Mouse (Mus musculus) MEL (cell line): ENCODE data around the gene Slc12a6.

ENCODE experiments used
- CTCF ChIP-seq, 3 experiments: IDR thresholded peaks in 2 of 3; conservative IDR thresholded peaks in 1 of 3; 2 replicates each; pipeline ENCODE4 v1.5.1; 2011 to 2012; ENCODE audit warnings: low read length in 3 of 3, low read depth in 2 of 3, mild to moderate bottlenecking in 2 of 3, improper control_type of control experiment in 1 of 3, inconsistent platforms in 1 of 3, mixed read lengths in 1 of 3, moderate library complexity in 1 of 3; ENCODE audit not compliant: control insufficient read depth in 1 of 3, insufficient read depth in 1 of 3, poor library complexity in 1 of 3, severe bottlenecking in 1 of 3
- EP300 ChIP-seq, 2 experiments: IDR thresholded peaks; 2 replicates each; pipeline ENCODE4 v1.6.1; 2011; ENCODE audit warnings: improper control_type of control experiment in 2 of 2, low read length in 2 of 2, low read depth in 1 of 2, mild to moderate bottlenecking in 1 of 2
- ETS1 ChIP-seq: IDR thresholded peaks from 2 replicates; pipeline ENCODE4 v1.6.1; 2012; ENCODE audit warnings: low read depth, mild to moderate bottlenecking, inconsistent platforms, low read length, improper control_type of control experiment, moderate library complexity
- GABPA ChIP-seq: IDR thresholded peaks from 2 replicates; pipeline ENCODE4 v1.6.1; 2012; ENCODE audit warnings: low read depth, mild to moderate bottlenecking, inconsistent platforms, low read length, improper control_type of control experiment, moderate library complexity
- GATA1 ChIP-seq: IDR thresholded peaks from 2 replicates; pipeline ENCODE4 v1.6.1; 2011; ENCODE audit warnings: low read depth, low read length, improper control_type of control experiment
- POLR2AphosphoS5 ChIP-seq: IDR thresholded peaks from 2 replicates; pipeline ENCODE4 v1.6.1; 2012; ENCODE audit warnings: low read depth, borderline replicate concordance, mild to moderate bottlenecking, inconsistent platforms, low read length, moderate library complexity, mixed read lengths
- RAD21 ChIP-seq: IDR thresholded peaks from 2 replicates; pipeline ENCODE4 v1.6.1; 2011; ENCODE audit warnings: mild to moderate bottlenecking, low read depth, low read length, improper control_type of control experiment
- RCOR1 ChIP-seq: IDR thresholded peaks from 2 replicates; pipeline ENCODE4 v1.6.1; 2012; ENCODE audit warnings: low read depth, mild to moderate bottlenecking, inconsistent platforms, low read length, improper control_type of control experiment
- SMC3 ChIP-seq: IDR thresholded peaks from 2 replicates; pipeline ENCODE4 v1.6.1; 2011; ENCODE audit warnings: low read depth, low read length, improper control_type of control experiment
- TCF12 ChIP-seq: IDR thresholded peaks from 2 replicates; pipeline ENCODE4 v1.6.1; 2014; ENCODE audit warnings: low read depth, mild to moderate bottlenecking, inconsistent platforms, low read length, improper control_type of control experiment, moderate library complexity
- USF1 ChIP-seq: IDR thresholded peaks from 2 replicates; pipeline ENCODE4 v1.6.1; 2014; ENCODE audit warnings: low read depth, mild to moderate bottlenecking, inconsistent platforms, low read length, improper control_type of control experiment, moderate library complexity
- ZC3H11A ChIP-seq: IDR thresholded peaks from 2 replicates; pipeline ENCODE4 v1.6.1; 2012; ENCODE audit warnings: low read depth, mild to moderate bottlenecking, inconsistent platforms, low read length, improper control_type of control experiment

GRCm38 (mm10) chr2:112249780-112250453 lies 15.7 kb upstream of the Slc12a6 start:
- TF ChIP-seq GATA1 (no peak), USF1 (no peak), CTCF (IDR thresholded peaks at IDR 0.05 in 2 of 3, conservative IDR thresholded peaks at IDR 0.05 in 1 of 3; ENCODE audit: control insufficient read depth in 1 of 3, insufficient read depth in 1 of 3, low read depth in 2 of 3, low read length in 3 of 3, poor library complexity in 1 of 3, severe bottlenecking in 1 of 3) (no peak), POLR2AphosphoS5 (no peak), RCOR1 (no peak), RAD21 (no peak), GABPA (no peak), ETS1 (no peak), TCF12 (no peak), SMC3 (no peak), ZC3H11A (no peak), EP300 (IDR thresholded peaks at IDR 0.05; ENCODE audit: low read depth in 1 of 2, low read length in 2 of 2) (no peak)
